ENCODE assay signal across 8 mouse cellular contexts in the genomic region with DNA sequence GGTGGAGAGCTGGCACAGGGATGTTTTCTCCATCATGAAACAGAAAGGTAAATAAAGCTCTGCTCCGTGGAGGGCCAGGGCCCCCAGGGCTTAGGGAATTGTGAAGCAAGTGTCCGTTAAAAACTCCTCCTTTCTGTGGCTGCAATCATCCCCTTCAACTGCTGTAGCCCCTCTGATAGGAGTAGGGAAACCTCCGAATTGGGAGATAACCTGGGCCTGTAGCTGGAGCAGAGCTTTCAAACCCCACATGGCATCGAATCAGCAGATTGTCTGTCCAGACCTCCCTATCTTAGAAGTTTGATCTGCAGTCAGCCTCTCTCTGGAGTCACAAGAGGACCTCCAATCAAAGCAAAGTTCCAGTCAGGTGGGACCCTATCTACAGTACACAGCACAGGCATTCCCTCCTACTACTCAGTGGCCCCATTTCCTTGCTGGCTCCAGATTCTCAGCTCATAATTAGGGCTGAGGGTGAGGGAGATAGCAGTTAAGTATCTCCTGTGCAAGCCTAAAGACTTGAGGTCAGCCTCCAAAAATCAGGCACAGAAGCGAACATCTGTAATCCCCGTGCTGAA.
DNase-seq lines count a peak whose midpoint lies in the region; ATAC-seq lines count a peak whose summit lies in the region.

No protein-coding gene starts in this region.

- ATAC-seq in kidney, embryonic 15.5 days (replicated peaks; ENCODE audit: low FRiP score): no peak
- no peak for ATAC-seq in embryonic facial prominence, embryonic 12.5 days (ENCODE audit: insufficient number of reproducible peaks, insufficient read depth, low FRiP score, low TSS enrichment)
- ATAC-seq in hindbrain, embryonic 15.5 days (ENCODE audit: low FRiP score, low read depth): no peak
- ATAC-seq in midbrain, embryonic 16.5 days: no peak
- ATAC-seq in megakaryocyte, adult 5-6 weeks (ENCODE audit: poor library complexity, severe bottlenecking): no peak
- ATAC-seq in monocyte, adult 5-6 weeks (replicated peaks; ENCODE audit: insufficient number of reproducible peaks, low FRiP score, low TSS enrichment, poor library complexity, severe bottlenecking): no peak

- peaks cover 21% of the 10 kb centered on the region for H3K4me1 ChIP-seq in kidney, embryonic 15.5 days
- peaks cover 38% of the 10 kb centered on the region for H3K4me1 ChIP-seq in embryonic facial prominence, embryonic 12.5 days
- H3K4me1 ChIP-seq in hindbrain, embryonic 15.5 days (replicated peaks): peaks cover 12% of the 10 kb centered on the region
- H3K4me1 ChIP-seq in midbrain, embryonic 16.5 days (ENCODE audit: control insufficient read depth, insufficient read depth, low read length): peaks cover 10% of the 10 kb centered on the region

- no peak for DNase-seq in kidney, postnatal 36 days
- DNase-seq in thymus, postnatal 36 days: no peak

- H3K9me3 ChIP-seq in kidney, embryonic 15.5 days (replicated peaks): no peaks in the 10 kb centered on the region
- no peaks in the 10 kb centered on the region for H3K9me3 ChIP-seq in embryonic facial prominence, embryonic 12.5 days
- no peaks in the 10 kb centered on the region for H3K9me3 ChIP-seq in hindbrain, embryonic 15.5 days
- no peaks in the 10 kb centered on the region for H3K9me3 ChIP-seq in midbrain, embryonic 16.5 days (replicated peaks; ENCODE audit: control insufficient read depth, low read length, poor library complexity, severe bottlenecking)

- H3K36me3 ChIP-seq in kidney, embryonic 15.5 days: no peaks in the 10 kb centered on the region
- H3K36me3 ChIP-seq in embryonic facial prominence, embryonic 12.5 days: no peaks in the 10 kb centered on the region
- H3K36me3 ChIP-seq in hindbrain, embryonic 15.5 days: no peaks in the 10 kb centered on the region
- H3K36me3 ChIP-seq in midbrain, embryonic 16.5 days (ENCODE audit: control insufficient read depth, insufficient read depth, low read length): no peaks in the 10 kb centered on the region

- H3K27ac ChIP-seq in kidney, embryonic 15.5 days: peak overlapping the region; percentile 72
- H3K27ac ChIP-seq in embryonic facial prominence, embryonic 12.5 days: peak overlapping the region; percentile 91
- peak overlapping the region; percentile 59 for H3K27ac ChIP-seq in hindbrain, embryonic 15.5 days (replicated peaks)
- peak overlapping the region; percentile 74 for H3K27ac ChIP-seq in midbrain, embryonic 16.5 days (ENCODE audit: low read length)

- H3K4me2 ChIP-seq in kidney, embryonic 15.5 days: no peak overlapping the region
- H3K4me2 ChIP-seq in embryonic facial prominence, embryonic 12.5 days (replicated peaks): no peak overlapping the region
- no peak overlapping the region for H3K4me2 ChIP-seq in hindbrain, embryonic 15.5 days
- no peak overlapping the region for H3K4me2 ChIP-seq in midbrain, embryonic 16.5 days (ENCODE audit: low read length)

- H3K9ac ChIP-seq in kidney, embryonic 15.5 days: no peak overlapping the region
- no peak overlapping the region for H3K9ac ChIP-seq in embryonic facial prominence, embryonic 12.5 days
- H3K9ac ChIP-seq in hindbrain, embryonic 15.5 days: no peak overlapping the region
- 0 out of 2 replicates have a peak overlapping the region, but pooled peaks have one; percentile 10 for H3K9ac ChIP-seq in midbrain, embryonic 16.5 days (ENCODE audit: low read depth, low read length)

- no peak overlapping the region for H3K4me3 ChIP-seq in kidney, embryonic 15.5 days (replicated peaks)
- H3K4me3 ChIP-seq in embryonic facial prominence, embryonic 12.5 days: no peak overlapping the region
- H3K4me3 ChIP-seq in hindbrain, embryonic 15.5 days: no peak overlapping the region
- H3K4me3 ChIP-seq in midbrain, embryonic 16.5 days (ENCODE audit: low read depth, low read length): no peak overlapping the region

- H3K27me3 ChIP-seq in kidney, embryonic 15.5 days: no peaks in the 10 kb centered on the region
- no peaks in the 10 kb centered on the region for H3K27me3 ChIP-seq in embryonic facial prominence, embryonic 12.5 days
- H3K27me3 ChIP-seq in hindbrain, embryonic 15.5 days: no peaks in the 10 kb centered on the region
- H3K27me3 ChIP-seq in midbrain, embryonic 16.5 days (ENCODE audit: control insufficient read depth, insufficient read depth, low read depth, low read length): no peaks in the 10 kb centered on the region

- WGBS in kidney, embryonic 15.5 days: 39% methylated on average over 6 of the region's 6 CpGs
- WGBS in embryonic facial prominence, embryonic 12.5 days: 22% methylated on average over 6 of the region's 6 CpGs
- WGBS in hindbrain, embryonic 15.5 days: 50% methylated on average over 6 of the region's 6 CpGs
- 37% methylated on average over 6 of the region's 6 CpGs for WGBS in midbrain, embryonic 16.5 days
